Mouse (Mus musculus) testis, adult 2 months (tissue): ENCODE measurements around the gene Ufd1.

Source experiments
- CTCF ChIP-seq: fragments of 200-500 bp; IDR thresholded peaks from 2 replicates; pipeline ENCODE4 v1.5.1; 2012; ENCODE audit warnings: low read depth, mild to moderate bottlenecking, inconsistent platforms, low read length, moderate library complexity; ENCODE audit not compliant: control insufficient read depth, insufficient read depth, insufficient replicate concordance
- POLR2A ChIP-seq: fragments of 200-500 bp; IDR thresholded peaks from 2 replicates; pipeline ENCODE4 v1.6.1; 2012; ENCODE audit warnings: low read depth, mild to moderate bottlenecking, inconsistent platforms, low read length, moderate library complexity; ENCODE audit not compliant: control insufficient read depth

DNA sequence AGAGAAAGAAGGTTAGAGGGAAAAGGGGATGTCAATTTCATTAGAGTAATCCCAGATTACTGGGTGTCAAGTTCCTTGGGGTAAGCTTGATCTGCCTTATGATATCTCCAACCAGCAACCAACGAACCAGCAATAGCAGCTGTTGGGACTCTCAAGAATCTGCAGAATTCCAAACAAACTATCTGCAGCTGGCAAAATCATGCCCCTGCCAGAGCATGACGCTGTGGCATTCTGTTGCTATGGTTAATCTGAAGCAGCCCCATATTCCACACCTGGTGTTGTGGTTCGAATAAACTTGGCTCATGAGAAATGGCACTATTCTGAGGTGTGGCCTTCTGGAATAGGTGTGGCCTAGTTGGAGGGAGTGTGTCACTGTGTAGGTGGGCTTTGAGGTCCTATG is 48.6 kb upstream of the Ufd1 start:
- TF ChIP-seq POLR2A (no peak), CTCF (no peak)
